Mouse (Mus musculus): ENCODE data around the gene Gm9944. TPM values are rescaled to one million over a fixed set of nuclear protein-coding genes. Genes with fewer than 3 reads are reported as not detected.

Gene Gm9944
- polyA plus RNA-seq (2014; fragmentation: Nextera tagmentation; extraction: Ambion mirVana), result not detected in 2 replicates

DNA sequence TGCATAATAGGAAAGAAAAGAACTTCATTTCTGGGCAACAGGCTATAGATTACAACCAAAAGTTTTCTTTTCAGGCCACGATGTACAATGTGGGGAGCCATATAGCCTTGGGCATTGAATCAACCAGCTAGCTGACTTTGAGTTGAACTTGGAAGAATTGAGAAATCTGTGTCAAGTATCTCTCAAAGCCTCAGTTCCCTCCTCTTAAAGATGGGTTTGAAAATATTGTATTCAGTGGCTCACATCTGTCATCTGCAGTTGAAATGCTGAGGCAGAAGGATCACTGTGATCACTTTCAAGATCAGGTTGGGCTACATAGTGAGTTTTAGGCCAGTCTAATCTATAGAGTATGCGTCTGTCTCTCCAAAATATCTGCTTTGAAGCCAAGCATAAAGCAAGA, at the start of gene Gm9944:
Gm9944 (minus strand) TSS at position 101 of the 400 bp plus-strand sequence.
- Histone ChIP-seq H3K27ac (ENCODE audit: low read depth, low read length) (no peak within 1 kb of the TSS), H3K27me3 (ENCODE audit: control insufficient read depth, insufficient read depth, low read length) (no peaks in the 10 kb centered on the region), H3K36me3 (ENCODE audit: control insufficient read depth, insufficient read depth, low read length) (no peaks in the 10 kb centered on the region), H3K4me2 (ENCODE audit: low read depth, low read length, severe bottlenecking) (no peak within 1 kb of the TSS), H3K4me3 (ENCODE audit: low read depth, low read length) (no peak within 1 kb of the TSS), H3K9me3 (ENCODE audit: control insufficient read depth, low read length) (peaks cover 6% of the 10 kb centered on the region; the same call in 1 of the 2 replicates), H3K9ac (ENCODE audit: low read length) (no peak within 1 kb of the TSS), H3K4me1 (replicated peaks; ENCODE audit: control insufficient read depth, insufficient read depth, low read length) (no peaks in the 10 kb centered on the region)
- WGBS, result 72% methylated on average over 2 of the region's 2 CpGs
- ATAC-seq (replicated peaks; ENCODE audit: low FRiP score) (no peak), DNase-seq (ENCODE audit: low spot score) (no peak)

DNA sequence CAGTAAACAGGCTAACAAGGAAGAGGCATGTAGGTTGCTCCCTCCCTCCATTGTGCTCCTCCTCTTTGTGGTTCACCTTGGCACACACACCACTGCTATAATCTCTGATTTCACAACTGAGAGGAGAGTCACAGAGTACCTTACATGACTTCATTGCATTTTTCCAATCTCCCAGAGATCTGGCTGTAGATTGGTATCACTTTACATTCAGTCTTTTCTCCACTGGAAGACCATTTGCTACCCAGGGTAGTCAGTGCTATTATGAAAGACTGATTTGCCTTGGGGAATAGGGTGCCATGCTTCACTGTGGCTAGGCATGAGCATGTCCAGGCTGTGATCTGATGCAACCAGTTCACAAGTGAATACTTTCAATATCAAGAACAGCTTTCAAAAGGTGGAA, 40.2 kb upstream of the Gm9944 start:
- ATAC-seq (replicated peaks; ENCODE audit: low FRiP score) (no peak), DNase-seq (ENCODE audit: low spot score) (no peak)
- Histone ChIP-seq H3K9ac (ENCODE audit: low read length) (no peak overlapping the region), H3K4me2 (ENCODE audit: low read depth, low read length, severe bottlenecking) (no peak overlapping the region), H3K27ac (ENCODE audit: low read depth, low read length) (no peak overlapping the region), H3K27me3 (ENCODE audit: control insufficient read depth, insufficient read depth, low read length) (no peaks in the 10 kb centered on the region), H3K4me1 (replicated peaks; ENCODE audit: control insufficient read depth, insufficient read depth, low read length) (no peaks in the 10 kb centered on the region), H3K4me3 (ENCODE audit: low read depth, low read length) (no peak overlapping the region), H3K9me3 (ENCODE audit: control insufficient read depth, low read length) (peaks cover 8% of the 10 kb centered on the region; the same call in 1 of the 2 replicates), H3K36me3 (ENCODE audit: control insufficient read depth, insufficient read depth, low read length) (no peaks in the 10 kb centered on the region)

DNA sequence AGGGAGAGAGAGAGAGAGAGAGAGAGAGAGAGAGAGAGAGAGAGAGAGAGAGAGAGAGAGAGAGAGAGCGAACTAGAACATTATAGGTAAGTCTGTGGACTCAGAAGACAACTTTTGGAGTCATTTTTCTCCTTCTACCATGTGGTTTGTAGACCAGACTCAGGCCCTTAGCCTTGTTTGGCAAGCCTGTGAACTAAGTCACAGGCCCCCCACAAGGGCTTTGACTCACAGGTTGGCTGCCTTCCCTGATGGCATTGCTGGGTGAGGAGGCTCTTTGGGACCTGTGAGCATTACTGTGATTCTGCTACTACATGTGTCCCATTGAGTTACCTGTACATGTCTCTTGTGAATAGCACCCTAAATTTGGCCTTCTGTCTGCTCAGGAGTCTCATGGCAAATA, 15.0 kb upstream of the Gm9944 start:
- Histone ChIP-seq H3K4me1 (replicated peaks; ENCODE audit: control insufficient read depth, insufficient read depth, low read length) (no peaks in the 10 kb centered on the region), H3K4me2 (ENCODE audit: low read depth, low read length, severe bottlenecking) (no peak overlapping the region), H3K9ac (ENCODE audit: low read length) (no peak overlapping the region), H3K36me3 (ENCODE audit: control insufficient read depth, insufficient read depth, low read length) (no peaks in the 10 kb centered on the region), H3K27ac (ENCODE audit: low read depth, low read length) (no peak overlapping the region), H3K9me3 (ENCODE audit: control insufficient read depth, low read length) (no peaks in the 10 kb centered on the region; the same call in 1 of the 2 replicates), H3K4me3 (ENCODE audit: low read depth, low read length) (no peak overlapping the region), H3K27me3 (ENCODE audit: control insufficient read depth, insufficient read depth, low read length) (no peaks in the 10 kb centered on the region)
- ATAC-seq (replicated peaks; ENCODE audit: low FRiP score) (no peak), DNase-seq (ENCODE audit: low spot score) (no peak)
- 44% methylated on average over 1 of the region's 1 CpGs for WGBS

DNA sequence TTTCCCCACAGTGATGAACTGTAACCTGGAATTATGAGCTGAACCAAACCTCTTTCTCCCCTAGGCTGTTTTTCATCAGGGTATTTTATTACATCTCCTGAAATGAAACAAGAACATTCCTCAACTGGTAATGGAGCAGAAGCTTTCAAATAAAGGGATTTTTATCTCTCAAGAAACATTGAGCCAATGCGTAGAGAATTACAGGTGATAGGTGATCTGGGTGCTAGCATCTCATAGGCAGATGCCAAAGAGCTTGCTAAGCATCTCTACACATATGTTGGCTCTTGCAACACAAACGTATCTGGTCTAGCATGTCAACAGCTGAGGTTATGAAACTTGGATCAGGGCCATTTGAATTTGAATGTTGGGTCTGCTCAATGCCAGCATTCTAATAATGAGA, 12.1 kb upstream of the Gm9944 start:
- H3K27me3 ChIP-seq (ENCODE audit: control insufficient read depth, insufficient read depth, low read length), result no peaks in the 10 kb centered on the region

DNA sequence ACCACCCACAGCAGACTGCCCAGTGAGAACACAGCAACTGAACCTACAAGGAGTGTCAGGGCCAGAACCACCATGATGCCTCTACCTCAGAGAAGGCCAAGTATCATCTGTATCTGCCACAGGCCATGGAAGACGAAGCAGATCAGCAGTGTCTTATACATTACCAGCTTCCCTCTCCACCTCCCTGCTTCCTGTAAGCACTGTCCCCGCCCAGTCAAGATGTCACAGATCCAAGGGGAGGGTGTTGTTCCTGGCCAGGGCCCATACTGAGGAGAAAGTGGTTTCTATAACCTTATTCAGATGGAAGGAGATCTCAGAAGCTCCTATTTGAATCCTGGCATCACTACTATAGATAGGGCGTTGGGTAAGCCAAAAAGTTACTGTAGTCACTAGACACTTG, 10.5 kb upstream of the Gm9944 start, which contains the start of gene Aadacl3:
Aadacl3 (minus strand) TSS at position 101 of the 400 bp plus-strand sequence.
- peaks cover 4% of the 10 kb centered on the region; the same call in 1 of the 2 replicates for H3K9me3 ChIP-seq (ENCODE audit: control insufficient read depth, low read length)
- no peak for ATAC-seq (replicated peaks; ENCODE audit: low FRiP score)
- no peak within 1 kb of the TSS for H3K27ac ChIP-seq (ENCODE audit: low read depth, low read length)
- no peak within 1 kb of the TSS for H3K4me3 ChIP-seq (ENCODE audit: low read depth, low read length)
- no peaks in the 10 kb centered on the region for H3K27me3 ChIP-seq (ENCODE audit: control insufficient read depth, insufficient read depth, low read length)
- H3K4me1 ChIP-seq (replicated peaks; ENCODE audit: control insufficient read depth, insufficient read depth, low read length), result no peaks in the 10 kb centered on the region
- WGBS, result 71% methylated on average over 3 of the region's 3 CpGs
- no peaks in the 10 kb centered on the region for H3K36me3 ChIP-seq (ENCODE audit: control insufficient read depth, insufficient read depth, low read length)
- H3K9ac ChIP-seq (ENCODE audit: low read length), result no peak within 1 kb of the TSS
- H3K4me2 ChIP-seq (ENCODE audit: low read depth, low read length, severe bottlenecking), result no peak within 1 kb of the TSS
- DNase-seq (ENCODE audit: low spot score), result no peak

More for the DNA sequence above, 12.1 kb upstream of the Gm9944 start:
- Histone ChIP-seq H3K9ac (ENCODE audit: low read length) (no peak overlapping the region), H3K4me2 (ENCODE audit: low read depth, low read length, severe bottlenecking) (no peak overlapping the region), H3K9me3 (ENCODE audit: control insufficient read depth, low read length) (no peaks in the 10 kb centered on the region; the same call in 1 of the 2 replicates), H3K36me3 (ENCODE audit: control insufficient read depth, insufficient read depth, low read length) (no peaks in the 10 kb centered on the region), H3K4me1 (replicated peaks; ENCODE audit: control insufficient read depth, insufficient read depth, low read length) (no peaks in the 10 kb centered on the region), H3K27ac (ENCODE audit: low read depth, low read length) (no peak overlapping the region), H3K4me3 (ENCODE audit: low read depth, low read length) (no peak overlapping the region)
- WGBS, result 90% methylated on average over 2 of the region's 2 CpGs
- ATAC-seq (replicated peaks; ENCODE audit: low FRiP score) (no peak), DNase-seq (ENCODE audit: low spot score) (no peak)

DNA sequence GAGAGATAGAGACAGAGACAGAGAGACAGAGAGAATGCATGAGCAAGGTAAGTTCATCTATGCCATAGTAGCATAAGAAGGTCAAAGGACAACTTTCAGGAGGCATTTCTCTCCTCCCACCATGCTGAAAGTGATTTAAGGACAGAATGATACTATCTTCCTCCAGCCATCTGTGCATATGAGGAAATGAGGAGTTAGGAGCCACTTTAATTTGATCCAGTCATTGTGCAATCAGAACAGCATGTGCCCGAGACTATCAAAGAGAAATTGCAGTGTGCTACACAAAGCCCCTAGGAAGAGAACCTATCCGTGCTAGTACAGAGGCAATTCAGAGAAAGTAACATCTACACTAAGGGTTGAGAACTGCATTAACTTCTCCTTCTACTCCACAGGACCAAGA, 4.6 kb downstream of the Gm9944 start:
- H3K9ac ChIP-seq (ENCODE audit: low read length), result no peak overlapping the region
- H3K36me3 ChIP-seq (ENCODE audit: control insufficient read depth, insufficient read depth, low read length), result no peaks in the 10 kb centered on the region
- no peak overlapping the region for H3K4me2 ChIP-seq (ENCODE audit: low read depth, low read length, severe bottlenecking)
- no peaks in the 10 kb centered on the region for H3K4me1 ChIP-seq (replicated peaks; ENCODE audit: control insufficient read depth, insufficient read depth, low read length)
- no peak for ATAC-seq (replicated peaks; ENCODE audit: low FRiP score)
- no peak for DNase-seq (ENCODE audit: low spot score)
- no peaks in the 10 kb centered on the region; the same call in 1 of the 2 replicates for H3K9me3 ChIP-seq (ENCODE audit: control insufficient read depth, low read length)
- H3K4me3 ChIP-seq (ENCODE audit: low read depth, low read length), result no peak overlapping the region
- 82% methylated on average over 2 of the region's 2 CpGs for WGBS
- H3K27ac ChIP-seq (ENCODE audit: low read depth, low read length), result no peak overlapping the region
- H3K27me3 ChIP-seq (ENCODE audit: control insufficient read depth, insufficient read depth, low read length), result no peaks in the 10 kb centered on the region

DNA sequence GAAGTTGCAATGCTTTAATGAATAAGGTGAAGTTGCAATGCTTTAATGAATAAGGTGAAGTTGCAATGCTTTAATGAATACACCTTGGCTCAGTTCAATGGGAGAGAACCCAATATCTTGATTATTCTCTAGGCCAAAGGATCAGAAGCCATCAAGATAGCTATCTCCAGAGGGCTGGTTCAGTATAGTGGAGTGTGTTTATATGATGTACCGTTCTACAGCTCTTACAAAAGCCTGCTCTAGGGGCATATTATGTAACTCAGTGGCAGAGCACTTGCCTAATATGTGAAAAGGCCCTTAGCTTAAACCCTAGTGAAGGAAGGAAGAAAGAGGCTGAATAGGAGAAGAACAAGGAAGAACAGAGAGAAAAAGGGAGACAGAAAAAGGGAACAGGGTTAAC, 11.5 kb downstream of the Gm9944 start:
- peaks cover 2% of the 10 kb centered on the region; the same call in 1 of the 2 replicates for H3K9me3 ChIP-seq (ENCODE audit: control insufficient read depth, low read length)
- ATAC-seq (replicated peaks; ENCODE audit: low FRiP score) (no peak), DNase-seq (ENCODE audit: low spot score) (no peak)
- no peaks in the 10 kb centered on the region for H3K27me3 ChIP-seq (ENCODE audit: control insufficient read depth, insufficient read depth, low read length)
- H3K4me1 ChIP-seq (replicated peaks; ENCODE audit: control insufficient read depth, insufficient read depth, low read length), result no peaks in the 10 kb centered on the region
- WGBS, result 90% methylated on average over 1 of the region's 1 CpGs
- H3K9ac ChIP-seq (ENCODE audit: low read length), result no peak overlapping the region
- no peaks in the 10 kb centered on the region for H3K36me3 ChIP-seq (ENCODE audit: control insufficient read depth, insufficient read depth, low read length)
- no peak overlapping the region for H3K4me3 ChIP-seq (ENCODE audit: low read depth, low read length)
- no peak overlapping the region for H3K27ac ChIP-seq (ENCODE audit: low read depth, low read length)
- H3K4me2 ChIP-seq (ENCODE audit: low read depth, low read length, severe bottlenecking), result no peak overlapping the region

DNA sequence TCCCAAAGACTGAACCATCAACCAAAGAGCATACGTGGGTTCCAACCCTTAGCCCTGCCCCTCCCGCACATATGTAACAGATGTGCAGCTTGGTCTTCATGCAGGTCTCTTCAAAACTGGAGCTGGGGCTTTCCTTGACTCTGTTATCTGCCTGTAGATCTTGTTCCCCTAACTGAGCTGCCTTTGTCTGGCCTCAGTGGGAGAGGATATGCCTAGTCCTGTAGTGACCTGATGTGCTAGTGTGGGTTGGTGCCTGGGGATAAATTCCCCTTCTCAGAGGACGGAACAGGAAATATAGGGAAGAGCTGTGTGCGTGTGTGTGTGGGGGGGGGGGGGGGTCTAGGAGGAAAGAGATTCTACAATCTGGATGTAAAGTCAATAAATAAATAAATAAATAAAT, 12.0 kb downstream of the Gm9944 start:
- Histone ChIP-seq H3K27ac (ENCODE audit: low read depth, low read length) (no peak overlapping the region), H3K4me1 (replicated peaks; ENCODE audit: control insufficient read depth, insufficient read depth, low read length) (no peaks in the 10 kb centered on the region), H3K27me3 (ENCODE audit: control insufficient read depth, insufficient read depth, low read length) (no peaks in the 10 kb centered on the region), H3K9ac (ENCODE audit: low read length) (no peak overlapping the region), H3K9me3 (ENCODE audit: control insufficient read depth, low read length) (peaks cover 2% of the 10 kb centered on the region; the same call in 1 of the 2 replicates), H3K4me2 (ENCODE audit: low read depth, low read length, severe bottlenecking) (no peak overlapping the region), H3K36me3 (ENCODE audit: control insufficient read depth, insufficient read depth, low read length) (no peaks in the 10 kb centered on the region), H3K4me3 (ENCODE audit: low read depth, low read length) (no peak overlapping the region)
- 92% methylated on average over 4 of the region's 4 CpGs for WGBS
- ATAC-seq (replicated peaks; ENCODE audit: low FRiP score), result no peak
- DNase-seq (ENCODE audit: low spot score), result no peak

DNA sequence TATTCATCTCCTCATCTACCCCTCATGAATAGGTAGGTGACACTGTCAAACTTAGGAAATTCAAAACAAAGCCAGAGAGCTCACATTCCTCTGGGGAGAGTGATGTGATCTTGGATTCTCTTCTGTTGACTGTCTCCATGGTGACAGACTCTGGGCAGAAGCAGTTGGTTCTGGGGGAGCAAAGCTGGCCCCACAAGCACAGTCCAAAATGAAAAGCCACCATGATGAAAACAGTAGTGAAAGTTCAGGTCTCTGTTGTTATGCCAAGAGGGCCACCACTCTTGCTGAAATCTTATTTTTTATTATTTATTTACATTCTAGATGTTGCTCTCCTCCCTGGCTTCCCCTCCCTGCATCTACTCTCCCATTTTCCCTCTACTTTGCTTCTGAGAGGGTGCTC, 14.4 kb downstream of the Gm9944 start, which contains the start of gene 1700012P22Rik:
1700012P22Rik (minus strand) TSS at position 101 of the 400 bp plus-strand sequence.
- no peaks in the 10 kb centered on the region for H3K4me1 ChIP-seq (replicated peaks; ENCODE audit: control insufficient read depth, insufficient read depth, low read length)
- H3K36me3 ChIP-seq (ENCODE audit: control insufficient read depth, insufficient read depth, low read length), result no peaks in the 10 kb centered on the region
- H3K27me3 ChIP-seq (ENCODE audit: control insufficient read depth, insufficient read depth, low read length), result no peaks in the 10 kb centered on the region
- H3K9me3 ChIP-seq (ENCODE audit: control insufficient read depth, low read length), result peaks cover 2% of the 10 kb centered on the region; the same call in 1 of the 2 replicates
- no peak for ATAC-seq (replicated peaks; ENCODE audit: low FRiP score)
- no peak within 1 kb of the TSS for H3K9ac ChIP-seq (ENCODE audit: low read length)
- no peak within 1 kb of the TSS for H3K27ac ChIP-seq (ENCODE audit: low read depth, low read length)
- no peak within 1 kb of the TSS for H3K4me3 ChIP-seq (ENCODE audit: low read depth, low read length)
- H3K4me2 ChIP-seq (ENCODE audit: low read depth, low read length, severe bottlenecking), result no peak within 1 kb of the TSS
- DNase-seq (ENCODE audit: low spot score), result no peak

All from forebrain, embryonic 11.5 days (tissue).